10 mouse cellular contexts compared by ENCODE assay signal in the genomic region with DNA sequence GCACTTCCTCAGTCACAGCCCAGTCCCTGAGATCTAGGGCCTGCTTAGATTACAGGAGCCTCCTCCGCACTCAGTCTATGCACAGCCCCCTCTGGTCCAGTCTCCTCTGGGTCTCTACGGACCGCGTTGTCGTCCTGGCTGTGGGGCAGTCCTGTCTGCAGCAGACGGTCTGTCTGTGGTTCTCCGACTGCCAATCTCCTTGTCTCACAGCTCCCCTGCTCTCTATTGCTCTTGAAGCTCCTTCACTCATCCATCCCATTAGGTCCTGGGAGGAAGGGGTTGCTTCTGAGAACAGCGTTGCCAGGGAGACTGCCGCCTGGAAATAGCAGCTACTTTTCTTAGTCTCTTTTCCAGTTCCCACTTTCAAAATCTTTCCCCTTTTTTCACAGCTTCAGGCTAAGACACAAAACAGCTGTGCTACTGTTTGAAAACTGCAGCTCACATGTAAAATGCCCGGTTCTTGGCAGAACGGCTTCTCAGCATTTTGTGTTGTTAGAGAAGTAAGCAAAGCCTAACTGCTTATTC. TPM values are rescaled to one million over a fixed set of nuclear protein-coding genes. Genes with fewer than 3 reads are reported as not detected.
DNase-seq lines count a peak whose midpoint lies in the region; ATAC-seq and TF ChIP-seq lines count a peak whose summit lies in the region.
"Had no signal": no experiment of that assay in that cellular context is flagged by ENCODE, and none has a peak within 500 bp of the region (broad histone marks: within the 10 kb centered on the region; RNA-seq: fewer than 3 reads in every experiment).

No protein-coding gene starts in this region.

- no peaks in the 10 kb centered on the region for H3K9me3 ChIP-seq in lung, embryonic 14.5 days (ENCODE audit: low read depth, low read length)

- ATAC-seq in lung, embryonic 14.5 days (ENCODE audit: insufficient read depth): peak; percentile 53
- peak; percentile 71 for ATAC-seq in frontal cortex, adult (ENCODE audit: low TSS enrichment)

- DNase-seq in lung, embryonic 14.5 days: peak; percentile 59
- DNase-seq in lung, postnatal 36 days: no peak
- peak; percentile 13 to 34 for DNase-seq in left cerebral cortex, postnatal 36 days (ENCODE audit: low spot score in 2 of 2)
- DNase-seq in right cerebral cortex, postnatal 36 days (ENCODE audit: low spot score in 2 of 2): peak; percentile 11 to 56
- DNase-seq in adrenal gland, postnatal 14 days: no peak
- DNase-seq in adrenal gland, adult 8-10 months: no peak
- DNase-seq: embryo, embryonic 11 days; kidney, postnatal 36 days had no signal

- no peak overlapping the region for H3K4me2 ChIP-seq in lung, embryonic 14.5 days

- H3K27ac ChIP-seq in lung, embryonic 14.5 days (ENCODE audit: low read depth): no peak overlapping the region
- H3K27ac ChIP-seq: liver, embryonic 14.5 days had no signal

- no peak overlapping the region for H3K4me3 ChIP-seq in lung, embryonic 14.5 days (ENCODE audit: low read depth, low read length)

- H3K4me1 ChIP-seq in lung, embryonic 14.5 days (ENCODE audit: insufficient read depth): peaks cover 4% of the 10 kb centered on the region

- no peaks in the 10 kb centered on the region for H3K36me3 ChIP-seq in lung, embryonic 14.5 days (ENCODE audit: insufficient read depth)

- 40% methylated on average over 11 of the region's 11 CpGs for WGBS in lung, embryonic 14.5 days

- no peak overlapping the region for H3K9ac ChIP-seq in lung, embryonic 14.5 days
- H3K9ac ChIP-seq: liver, embryonic 14.5 days had no signal

- intact Hi-C loops in left cerebral cortex, postnatal 36 days (cut with DNase I): no loop called here

- TF ChIP-seq CTCF in lung, embryonic 14.5 days (IDR thresholded peaks at IDR 0.05; ENCODE audit: low read depth): no peak

- H3K27me3 ChIP-seq in lung, embryonic 14.5 days (ENCODE audit: insufficient read depth, low read length): no peaks in the 10 kb centered on the region

RNA-seq across cellular contexts. Expression of a gene that starts 20.9 kb away (rescaled TPM):
- 8.4 and 8.5 TPM in 2 replicates for polyA plus RNA-seq in lung, embryonic 14.5 days (2014; fragmentation: Nextera tagmentation; extraction: Ambion mirVana)
- 10 to 100 TPM; 45.2 to 52.4 TPM for total RNA-seq in left cerebral cortex, postnatal 36 days (2021)
- 35.1 and 36.9 TPM in 2 replicates for total RNA-seq in adrenal gland, postnatal 14 days (2021)
- 10 to 100 TPM; 42.9 to 56.9 (median 48.5) TPM for total RNA-seq in adrenal gland, adult 8-10 months (2022)

Comparison
In these comparisons a context has a peak if more than half of its experiments do, and no peak if none do; other contexts are left out.
1. DNase-seq: peak in lung, embryonic 14.5 days (single experiment), left cerebral cortex, postnatal 36 days (2 of 2) and right cerebral cortex, postnatal 36 days (2 of 2); none in lung, postnatal 36 days (single experiment), adrenal gland, postnatal 14 days (single experiment) and adrenal gland, adult 8-10 months (single experiment).